ENCODE assay signal across 8 mouse cellular contexts in the genomic region with DNA sequence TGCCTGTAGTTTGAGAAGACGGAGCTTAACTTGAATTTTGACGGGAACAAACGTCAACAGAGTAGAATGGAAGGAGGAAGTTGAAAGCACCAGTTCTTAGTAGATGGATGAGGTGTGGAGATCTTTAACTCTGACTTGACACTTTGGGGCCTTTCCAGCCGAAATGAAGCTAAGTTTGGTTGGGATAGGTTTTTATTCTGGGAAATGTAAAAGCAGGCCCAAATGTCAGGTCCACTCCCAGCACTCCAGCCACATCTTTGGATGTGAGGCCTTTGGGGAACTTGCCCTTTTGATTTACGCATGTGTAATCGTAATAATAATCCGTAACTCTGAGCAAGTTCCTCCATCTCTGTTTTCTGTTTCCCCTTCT. TPM values are rescaled to one million over a fixed set of nuclear protein-coding genes. Genes with fewer than 3 reads are reported as not detected.
DNase-seq lines count a peak whose midpoint lies in the region; ATAC-seq lines count a peak whose summit lies in the region.

No protein-coding gene starts in this region.

- peak overlapping the region; percentile 99 for H3K4me2 ChIP-seq in heart, embryonic 15.5 days
- peak overlapping the region; percentile 85 for H3K4me2 ChIP-seq in hindbrain, embryonic 15.5 days
- peak overlapping the region; percentile 81 for H3K4me2 ChIP-seq in midbrain, embryonic 14.5 days (ENCODE audit: low read length)

- WGBS in heart, embryonic 15.5 days: 38% methylated on average over 7 of the region's 7 CpGs
- WGBS in hindbrain, embryonic 15.5 days: 16% methylated on average over 7 of the region's 7 CpGs
- 6% methylated on average over 7 of the region's 7 CpGs for WGBS in midbrain, embryonic 14.5 days

- DNase-seq in heart, postnatal 14 days: no peak
- peak; percentile 55 for DNase-seq in MEL-GATA-1-ER (ENCODE audit: extremely low read depth, low read depth)
- DNase-seq in midbrain, embryonic 14.5 days: no peak
- DNase-seq in adrenal gland, adult 8-10 months: no peak
- DNase-seq in gastrocnemius, postnatal 10 days: no peak
- DNase-seq in gastrocnemius, postnatal 4 days (ENCODE audit: low spot score in 2 of 2): no peak

- no peaks in the 10 kb centered on the region for H3K36me3 ChIP-seq in heart, embryonic 15.5 days
- no peaks in the 10 kb centered on the region for H3K36me3 ChIP-seq in hindbrain, embryonic 15.5 days
- H3K36me3 ChIP-seq in midbrain, embryonic 14.5 days (ENCODE audit: control insufficient read depth, insufficient read depth, low read length): no peaks in the 10 kb centered on the region

- H3K27me3 ChIP-seq in heart, embryonic 15.5 days: peaks cover 9% of the 10 kb centered on the region; the same call in 1 of the 2 replicates
- peaks cover 5% of the 10 kb centered on the region; the same call in 1 of the 2 replicates for H3K27me3 ChIP-seq in hindbrain, embryonic 15.5 days
- no peaks in the 10 kb centered on the region for H3K27me3 ChIP-seq in midbrain, embryonic 14.5 days (ENCODE audit: control insufficient read depth, insufficient read depth, low read length)

- intact Hi-C loops in heart, postnatal 14 days (cut with DNase I): loop anchor here (1.0 kb wide), 1 partner anchor 37 kb away; no protein-coding TSS in a partner anchor

- H3K4me1 ChIP-seq in heart, embryonic 15.5 days (replicated peaks): peaks cover 44% of the 10 kb centered on the region
- peaks cover 47% of the 10 kb centered on the region for H3K4me1 ChIP-seq in hindbrain, embryonic 15.5 days (replicated peaks)
- H3K4me1 ChIP-seq in midbrain, embryonic 14.5 days (ENCODE audit: control insufficient read depth, insufficient read depth, low read length): peaks cover 51% of the 10 kb centered on the region

- no peak overlapping the region for H3K27ac ChIP-seq in heart, embryonic 15.5 days
- peak overlapping the region; percentile 26 for H3K27ac ChIP-seq in hindbrain, embryonic 15.5 days (replicated peaks)
- H3K27ac ChIP-seq in midbrain, embryonic 14.5 days (replicated peaks; ENCODE audit: low read depth, low read length): peak overlapping the region; percentile 95

- no peaks in the 10 kb centered on the region for H3K9me3 ChIP-seq in heart, embryonic 15.5 days (replicated peaks)
- no peaks in the 10 kb centered on the region for H3K9me3 ChIP-seq in hindbrain, embryonic 15.5 days
- H3K9me3 ChIP-seq in midbrain, embryonic 14.5 days (ENCODE audit: control insufficient read depth, low read length): no peaks in the 10 kb centered on the region

- no peak for ATAC-seq in heart, embryonic 15.5 days (replicated peaks; ENCODE audit: insufficient number of reproducible peaks, insufficient read depth, low FRiP score, low read depth)
- ATAC-seq in hindbrain, embryonic 15.5 days (ENCODE audit: low FRiP score, low read depth): no peak
- ATAC-seq in midbrain, embryonic 14.5 days (ENCODE audit: low FRiP score, low TSS enrichment): no peak

- H3K9ac ChIP-seq in heart, embryonic 15.5 days: peak overlapping the region; percentile 62
- H3K9ac ChIP-seq in hindbrain, embryonic 15.5 days: peak overlapping the region; percentile 70
- H3K9ac ChIP-seq in midbrain, embryonic 14.5 days (replicated peaks; ENCODE audit: low read length): peak overlapping the region; percentile 75

- peak overlapping the region; percentile 69 for H3K4me3 ChIP-seq in heart, embryonic 15.5 days
- H3K4me3 ChIP-seq in hindbrain, embryonic 15.5 days: peak overlapping the region; percentile 73
- peak overlapping the region; percentile 83 for H3K4me3 ChIP-seq in midbrain, embryonic 14.5 days (replicated peaks; ENCODE audit: low read depth, low read length)

RNA-seq across cellular contexts. Expression of a gene that starts 0.7 kb away (rescaled TPM):
- polyA plus RNA-seq in heart, embryonic 15.5 days (2015; fragmentation: Nextera tagmentation; extraction: Ambion mirVana): 3.0 and 3.7 TPM in 2 replicates
- 1 to 10 TPM; 3.6 to 5.4 TPM for total RNA-seq in heart, postnatal 14 days (2021)
- polyA plus RNA-seq in hindbrain, embryonic 15.5 days (2015; fragmentation: Nextera tagmentation; extraction: Ambion mirVana): 12.9 and 24.2 TPM in 2 replicates
- 22.3 and 38.0 TPM in 2 replicates for polyA plus RNA-seq in midbrain, embryonic 14.5 days (2014; fragmentation: Nextera tagmentation; extraction: Ambion mirVana)
- total RNA-seq in adrenal gland, adult 8-10 months (2022): 10 to 100 TPM in 1 of 4 experiments, 1 to 10 TPM in 3; 3.8 to 11.9 (median 5.2) TPM
- total RNA-seq in gastrocnemius, postnatal 10 days (2021): 1 to 10 TPM; 2.0 to 2.2 TPM
- total RNA-seq in gastrocnemius, postnatal 4 days (2021): 1 to 10 TPM; 2.8 to 2.9 TPM

RNA-seq across cellular contexts. Expression of a gene that starts 18.2 kb away (rescaled TPM):
- polyA plus RNA-seq in heart, embryonic 15.5 days (2015; fragmentation: Nextera tagmentation; extraction: Ambion mirVana): 0.33 and 0.68 TPM in 2 replicates
- total RNA-seq in heart, postnatal 14 days (2021): 10 to 100 TPM; 23.6 to 29.0 TPM
- 8.7 and 9.5 TPM in 2 replicates for polyA plus RNA-seq in hindbrain, embryonic 15.5 days (2015; fragmentation: Nextera tagmentation; extraction: Ambion mirVana)
- 10.1 and 11.1 TPM in 2 replicates for polyA plus RNA-seq in midbrain, embryonic 14.5 days (2014; fragmentation: Nextera tagmentation; extraction: Ambion mirVana)
- 100 to 1,000 TPM; 161 to 353 (median 258) TPM for total RNA-seq in adrenal gland, adult 8-10 months (2022)
- under 1 TPM; 0.45 to 0.52 TPM for total RNA-seq in gastrocnemius, postnatal 10 days (2021)
- total RNA-seq in gastrocnemius, postnatal 4 days (2021): under 1 TPM; 0.49 to 0.98 TPM

Comparison
In these comparisons a context has a peak if more than half of its experiments do, and no peak if none do; other contexts are left out.
1. RNA of a gene that starts 18.2 kb away (total RNA-seq): 161 to 353 TPM in adrenal gland, adult 8-10 months and 23.6 to 29.0 TPM in heart, postnatal 14 days; 0.49 to 0.98 TPM in gastrocnemius, postnatal 4 days and 0.45 to 0.52 TPM in gastrocnemius, postnatal 10 days; every median in the first group is over 10 times any median in the second.
2. Peak in every context shown above with its lines, with median percentiles within 50 percentile points of each other: H3K4me2 ChIP-seq, H3K4me3 ChIP-seq and H3K9ac ChIP-seq.